Mouse (Mus musculus) cerebellum, adult 2 months (tissue): ENCODE data around the gene Gstm3.

Experiments
- CTCF ChIP-seq: fragments of 200-500 bp; IDR thresholded peaks from 2 replicates; pipeline ENCODE4 v1.5.1; 2011; ENCODE audit warnings: low read depth, mild to moderate bottlenecking, control low read depth, low read length, moderate library complexity, borderline replicate concordance; ENCODE audit not compliant: insufficient read depth
- POLR2A ChIP-seq: fragments of 200-500 bp; IDR thresholded peaks from 2 replicates; pipeline ENCODE4 v1.6.1; 2011; ENCODE audit warnings: low read length, control low read depth, borderline replicate concordance; ENCODE audit not compliant: insufficient read depth

- TF ChIP-seq CTCF (peak; percentile 34; the same call in 1 of the 2 replicates), POLR2A (no peak)
Observed at GRCm38 (mm10) chr3:107917783-107918408, 51.2 kb downstream of the Gstm3 start.
